Mouse (Mus musculus) heart, embryonic 14.5 days (tissue): ENCODE measurements around the gene Gm9268. TPM values are rescaled to one million over a fixed set of nuclear protein-coding genes. Genes with fewer than 3 reads are reported as not detected.
"Not testable (repeated sequence)": the region's sequence is repeated elsewhere in the genome, so short reads cannot be mapped to it uniquely, and the experiment has no call there.

Experiments
- ATAC-seq: fragments of 200-750 bp; cut with Nextera tagmentation; 2 replicates; pipeline ENCODE4 v1.8.0; 2017; ENCODE audit warnings: low read depth, moderate TSS enrichment; ENCODE audit not compliant: insufficient number of reproducible peaks, insufficient read depth, low FRiP score
- H3K27ac ChIP-seq, 2 experiments: fragments of 200-500 bp in 1 of 2; fragments of 300-500 bp in 1 of 2; sonication (generic) in 1 of 2; replicated peaks in 1 of 2; 2 replicates each; pipeline ENCODE4 v1.5.1; 2012 to 2014; ENCODE audit warnings: low read depth in 2 of 2, low read length in 2 of 2, control low read depth in 1 of 2, mild to moderate bottlenecking in 1 of 2, mixed read lengths in 1 of 2; ENCODE audit not compliant: control insufficient read depth in 1 of 2, insufficient read depth in 1 of 2
- H3K27me3 ChIP-seq: fragments of 300-500 bp; sonication (generic); 2 replicates; pipeline ENCODE4 v1.6.1; 2014; ENCODE audit warnings: mild to moderate bottlenecking, low read length, control low read depth; ENCODE audit not compliant: control insufficient read depth, insufficient read depth
- H3K36me3 ChIP-seq: fragments of 300-500 bp; sonication (generic); 2 replicates; pipeline ENCODE4 v1.6.1; 2014; ENCODE audit warnings: mild to moderate bottlenecking, control low read depth, low read length, mixed read lengths; ENCODE audit not compliant: control insufficient read depth, insufficient read depth
- H3K4me1 ChIP-seq, 2 experiments: fragments of 200-500 bp in 1 of 2; fragments of 300-500 bp in 1 of 2; sonication (generic) in 1 of 2; 2 replicates each; pipeline ENCODE4 v1.6.1; 2012 to 2014; ENCODE audit warnings: low read length in 2 of 2, control low read depth in 1 of 2, mixed read lengths in 1 of 2; ENCODE audit not compliant: control insufficient read depth in 2 of 2, insufficient read depth in 2 of 2
- H3K4me2 ChIP-seq: fragments of 300-500 bp; sonication (generic); 2 replicates; pipeline ENCODE4 v1.6.1; 2014; ENCODE audit warnings: mild to moderate bottlenecking, low read length
- H3K4me3 ChIP-seq, 2 experiments: fragments of 200-500 bp in 1 of 2; fragments of 300-500 bp in 1 of 2; sonication (generic) in 1 of 2; 2 replicates each; pipeline ENCODE4 v1.5.1; 2012 to 2014; ENCODE audit warnings: low read length in 2 of 2, mild to moderate bottlenecking in 2 of 2, control low read depth in 1 of 2, low read depth in 1 of 2, moderate library complexity in 1 of 2; ENCODE audit not compliant: control insufficient read depth in 1 of 2, insufficient read depth in 1 of 2
- H3K9ac ChIP-seq: fragments of 300-500 bp; sonication (generic); 2 replicates; pipeline ENCODE4 v1.6.1; 2014; ENCODE audit warnings: mild to moderate bottlenecking, low read length
- H3K9me3 ChIP-seq: fragments of 300-500 bp; sonication (generic); 2 replicates; pipeline ENCODE4 v1.6.1; 2016; ENCODE audit warnings: low read length, control low read depth; ENCODE audit not compliant: control insufficient read depth
- WGBS: fragments of 180-500 bp; shearing (Covaris S2); extraction: QIAGEN DNeasy Blood & Tissue Kit; methylation state at CpG from one replicate; pipeline ENCODE4 v1.1.7; 2014; 5-methylcytosine and 5-hydroxymethylcytosine counted together
- polyA plus RNA-seq: library from polyadenylated mRNA; unstranded; fragments of >200 nt; fragmentation: Nextera tagmentation; extraction: Ambion mirVana; gene quantifications from 2 replicates; pipeline ENCODE4 v1.2.1, GENCODE M21; 2014

The Gm9268 gene
- not detected in 2 replicates for polyA plus RNA-seq

GRCm38 (mm10) chr7:43018465-43018864 lies at the start of gene Gm9268:
TSS of gene Gm9268 (plus strand) at chr7:43018765.
- not testable (repeated sequence) for H3K4me1 ChIP-seq, H3K9me3 ChIP-seq, H3K4me3 ChIP-seq, ATAC-seq, H3K27ac ChIP-seq, H3K27me3 ChIP-seq, H3K9ac ChIP-seq, H3K36me3 ChIP-seq, H3K4me2 ChIP-seq
- no CpG with 5 or more reads among the region's 1 CpGs for WGBS

- no peaks in the 10 kb centered on the region for H3K36me3 ChIP-seq
- peaks cover 52% of the 10 kb centered on the region for H3K9me3 ChIP-seq
- no peaks in the 10 kb centered on the region for H3K27me3 ChIP-seq
- no peak overlapping the region for H3K27ac ChIP-seq
- no peaks in the 10 kb centered on the region for H3K4me1 ChIP-seq
- WGBS: 75% methylated on average over 11 of the region's 11 CpGs
- H3K9ac ChIP-seq: no peak overlapping the region
- ATAC-seq: no peak
- no peak overlapping the region for H3K4me2 ChIP-seq
- H3K4me3 ChIP-seq: no peak overlapping the region
Observed at GRCm38 (mm10) chr7:42980098-42980497, 38.5 kb upstream of the Gm9268 start.

- Histone ChIP-seq H3K27ac (no peak overlapping the region), H3K4me2 (no peak overlapping the region), H3K9me3 (peaks cover 54% of the 10 kb centered on the region), H3K4me3 (no peak overlapping the region), H3K9ac (no peak overlapping the region), H3K36me3 (no peaks in the 10 kb centered on the region), H3K27me3 (no peaks in the 10 kb centered on the region), H3K4me1 (no peaks in the 10 kb centered on the region)
- ATAC-seq: no peak
- 84% methylated on average over 10 of the region's 10 CpGs for WGBS
Observed at GRCm38 (mm10) chr7:42980739-42981138, 37.8 kb upstream of the Gm9268 start.

GRCm38 (mm10) chr7:43077831-43078230 lies 59.3 kb downstream of the Gm9268 start:
- ATAC-seq: no peak
- H3K27me3 ChIP-seq: no peaks in the 10 kb centered on the region
- H3K4me3 ChIP-seq: no peak overlapping the region
- no peak overlapping the region for H3K4me2 ChIP-seq
- no peaks in the 10 kb centered on the region for H3K4me1 ChIP-seq
- WGBS: 82% methylated on average over 8 of the region's 8 CpGs
- 0 out of 2 replicates have a peak, but pooled peaks cover 3% of the 10 kb centered on the region for H3K9me3 ChIP-seq
- no peak overlapping the region for H3K9ac ChIP-seq
- H3K27ac ChIP-seq: no peak overlapping the region
- H3K36me3 ChIP-seq: no peaks in the 10 kb centered on the region

Other genes with a start within 250 kb of the Gm9268 start
- gene Vmn2r62, start 225.2 kb upstream of the Gm9268 start, polyA plus RNA-seq: not detected in 2 replicates
- gene Gm2381, start 151.5 kb upstream of the Gm9268 start, polyA plus RNA-seq: not detected in 2 replicates
- gene Vmn2r63, start 84.9 kb upstream of the Gm9268 start, polyA plus RNA-seq: not detected in 2 replicates
- not detected in 2 replicates for gene Zfp936, start 95.5 kb downstream of the Gm9268 start, polyA plus RNA-seq